ENCODE assay signal across 11 mouse cellular contexts in genomic region chr13:54748721-54749060, GRCm38 (mm10). TPM values are rescaled to one million over a fixed set of nuclear protein-coding genes. Genes with fewer than 3 reads are reported as not detected.
A peak's percentile ranks its signal among the peaks of the same experiment; 100 is the strongest.
DNase-seq lines count a peak whose midpoint lies in the region; ATAC-seq and TF ChIP-seq lines count a peak whose summit lies in the region.
"Had no signal": no experiment of that assay in that cellular context is flagged by ENCODE, and none has a peak within 500 bp of the region (broad histone marks: within the 10 kb centered on the region; RNA-seq: fewer than 3 reads in every experiment).

No protein-coding gene starts in this region.

- DNase-seq in kidney, postnatal 14 days: no peak
- DNase-seq in hindbrain, embryonic 14.5 days (ENCODE audit: low spot score): no peak
- DNase-seq in midbrain, postnatal 0 days (ENCODE audit: low spot score): no peak
- no peak for DNase-seq in lung, postnatal 4 days

- H3K4me1 ChIP-seq in kidney, embryonic 16.5 days (ENCODE audit: insufficient read depth, low read length): peaks cover 5% of the 10 kb centered on the region
- peaks cover 6% of the 10 kb centered on the region for H3K4me1 ChIP-seq in embryonic facial prominence, embryonic 13.5 days
- peaks cover 36% of the 10 kb centered on the region for H3K4me1 ChIP-seq in hindbrain, embryonic 14.5 days (replicated peaks; ENCODE audit: control insufficient read depth, insufficient read depth, low read length)
- peaks cover 18% of the 10 kb centered on the region for H3K4me1 ChIP-seq in midbrain, postnatal 0 days (ENCODE audit: insufficient read depth, low read length)

- no peak for TF ChIP-seq CTCF in midbrain, postnatal 0 days (IDR thresholded peaks at IDR 0.05)

- peak; percentile 33 for ATAC-seq in kidney, embryonic 16.5 days (ENCODE audit: low FRiP score, low TSS enrichment)
- 0 out of 2 replicates have a peak, but pooled peaks have one; percentile 23 for ATAC-seq in embryonic facial prominence, embryonic 13.5 days (ENCODE audit: insufficient number of reproducible peaks, insufficient read depth, low FRiP score, low TSS enrichment, low read depth)
- peak; percentile 29; the same call in 1 of the 2 replicates for ATAC-seq in hindbrain, embryonic 14.5 days (ENCODE audit: low FRiP score)
- ATAC-seq in midbrain, postnatal 0 days (ENCODE audit: low FRiP score): peak; percentile 36
- ATAC-seq in CD4-positive, CD25-positive, alpha-beta regulatory T cell, adult 4 months: no peak
- ATAC-seq in megakaryocyte, adult 5-6 weeks (ENCODE audit: poor library complexity, severe bottlenecking): no peak

- peak overlapping the region; percentile 57; the same call in 1 of the 2 replicates for H3K4me3 ChIP-seq in kidney, embryonic 16.5 days (ENCODE audit: low read length)
- H3K4me3 ChIP-seq in embryonic facial prominence, embryonic 13.5 days: peak overlapping the region; percentile 58; the same call in 1 of the 2 replicates
- H3K4me3 ChIP-seq in hindbrain, embryonic 14.5 days (replicated peaks; ENCODE audit: low read length): peak overlapping the region; percentile 74
- peak overlapping the region; percentile 65 for H3K4me3 ChIP-seq in midbrain, postnatal 0 days (ENCODE audit: low read depth, low read length)

- no peak overlapping the region for H3K27ac ChIP-seq in kidney, embryonic 16.5 days (ENCODE audit: low read length)
- no peak overlapping the region for H3K27ac ChIP-seq in embryonic facial prominence, embryonic 13.5 days
- peak overlapping the region; percentile 89 for H3K27ac ChIP-seq in hindbrain, embryonic 14.5 days
- peak overlapping the region; percentile 87 for H3K27ac ChIP-seq in midbrain, postnatal 0 days (ENCODE audit: low read depth, low read length)

- 46% methylated on average over 10 of the region's 10 CpGs for WGBS in kidney, embryonic 16.5 days
- WGBS in embryonic facial prominence, embryonic 13.5 days: 45% methylated on average over 10 of the region's 10 CpGs
- 21% methylated on average over 10 of the region's 10 CpGs for WGBS in hindbrain, embryonic 14.5 days
- WGBS in midbrain, postnatal 0 days: 23% methylated on average over 10 of the region's 10 CpGs

- no peaks in the 10 kb centered on the region for H3K36me3 ChIP-seq in kidney, embryonic 16.5 days (ENCODE audit: insufficient read depth, low read length)
- H3K36me3 ChIP-seq in embryonic facial prominence, embryonic 13.5 days: no peaks in the 10 kb centered on the region
- peaks cover 14% of the 10 kb centered on the region; the same call in 1 of the 2 replicates for H3K36me3 ChIP-seq in hindbrain, embryonic 14.5 days (replicated peaks; ENCODE audit: control insufficient read depth, insufficient read depth)
- H3K36me3 ChIP-seq in midbrain, postnatal 0 days (ENCODE audit: insufficient read depth, low read length): no peaks in the 10 kb centered on the region

- H3K4me2 ChIP-seq in kidney, embryonic 16.5 days (replicated peaks; ENCODE audit: low read depth, low read length): peak overlapping the region; percentile 95
- H3K4me2 ChIP-seq in embryonic facial prominence, embryonic 13.5 days: peak overlapping the region; percentile 91
- peak overlapping the region; percentile 71 for H3K4me2 ChIP-seq in hindbrain, embryonic 14.5 days (replicated peaks)
- H3K4me2 ChIP-seq in midbrain, postnatal 0 days (ENCODE audit: low read depth, low read length, poor library complexity, severe bottlenecking): peak overlapping the region; percentile 73

- peaks cover 35% of the 10 kb centered on the region for H3K27me3 ChIP-seq in kidney, embryonic 16.5 days (ENCODE audit: insufficient read depth, low read length)
- H3K27me3 ChIP-seq in embryonic facial prominence, embryonic 13.5 days: peaks cover 59% of the 10 kb centered on the region
- peaks cover 12% of the 10 kb centered on the region for H3K27me3 ChIP-seq in hindbrain, embryonic 14.5 days (ENCODE audit: control insufficient read depth, insufficient read depth, low read length)
- H3K27me3 ChIP-seq in midbrain, postnatal 0 days (ENCODE audit: insufficient read depth, low read length): no peaks in the 10 kb centered on the region

- H3K9me3 ChIP-seq in kidney, embryonic 16.5 days (ENCODE audit: low read length): no peaks in the 10 kb centered on the region
- no peaks in the 10 kb centered on the region for H3K9me3 ChIP-seq in embryonic facial prominence, embryonic 13.5 days
- H3K9me3 ChIP-seq in hindbrain, embryonic 14.5 days (ENCODE audit: control insufficient read depth, low read length): no peaks in the 10 kb centered on the region
- no peaks in the 10 kb centered on the region for H3K9me3 ChIP-seq in midbrain, postnatal 0 days (ENCODE audit: low read length)

- H3K9ac ChIP-seq in kidney, embryonic 16.5 days (replicated peaks; ENCODE audit: low read length): no peak overlapping the region
- H3K9ac ChIP-seq in embryonic facial prominence, embryonic 13.5 days: no peak overlapping the region
- H3K9ac ChIP-seq in hindbrain, embryonic 14.5 days: peak overlapping the region; percentile 85
- peak overlapping the region; percentile 84 for H3K9ac ChIP-seq in midbrain, postnatal 0 days (replicated peaks; ENCODE audit: low read length, poor library complexity, severe bottlenecking)

RNA-seq across cellular contexts. Expression of gene Gprin1, which starts 1.0 kb away (rescaled TPM):
- polyA plus RNA-seq in kidney, embryonic 16.5 days (2015; fragmentation: Nextera tagmentation; extraction: Ambion mirVana): 0.06 and 0.09 TPM in 2 replicates
- polyA plus RNA-seq in embryonic facial prominence, embryonic 13.5 days (2015; fragmentation: Nextera tagmentation; extraction: Ambion mirVana): 0.44 and 0.46 TPM in 2 replicates
- 23.5 and 31.6 TPM in 2 replicates for polyA plus RNA-seq in hindbrain, embryonic 14.5 days (2014; fragmentation: Nextera tagmentation; extraction: Ambion mirVana)
- 167 and 170 TPM in 2 replicates for total RNA-seq in midbrain, postnatal 0 days (2014; rRNA removed)
- polyA plus RNA-seq in midbrain, postnatal 0 days (2015; fragmentation: Nextera tagmentation; extraction: Ambion mirVana): 21.7 and 23.0 TPM in 2 replicates
- polyA plus RNA-seq in CD4-positive, CD25-positive, alpha-beta regulatory T cell, adult 4 months (2017; shearing (Covaris generic)): not detected
- total RNA-seq in megakaryocyte, adult 5-6 weeks (2015): not detected in 2 replicates
- total RNA-seq in megakaryocyte, adult 5-6 weeks (2017): not detected in 2 replicates
- total RNA-seq: megakaryocyte progenitor cell, adult 5-6 weeks had no signal

RNA-seq across cellular contexts. Expression of gene Sncb, which starts 17.7 kb away (rescaled TPM):
- polyA plus RNA-seq in kidney, embryonic 16.5 days (2015; fragmentation: Nextera tagmentation; extraction: Ambion mirVana): not detected in 2 replicates
- 0.20 TPM in 1 of 2 replicates, not detected in the other for polyA plus RNA-seq in embryonic facial prominence, embryonic 13.5 days (2015; fragmentation: Nextera tagmentation; extraction: Ambion mirVana)
- 78.0 and 103 TPM in 2 replicates for polyA plus RNA-seq in hindbrain, embryonic 14.5 days (2014; fragmentation: Nextera tagmentation; extraction: Ambion mirVana)
- 84.6 and 90.6 TPM in 2 replicates for total RNA-seq in midbrain, postnatal 0 days (2014; rRNA removed)
- polyA plus RNA-seq in midbrain, postnatal 0 days (2015; fragmentation: Nextera tagmentation; extraction: Ambion mirVana): 213 and 233 TPM in 2 replicates
- 1 to 10 TPM in 1 of 2 experiments, under 1 TPM in 1; 0.30 to 1.1 TPM for polyA plus RNA-seq in CD4-positive, CD25-positive, alpha-beta regulatory T cell, adult 4 months (2017; shearing (Covaris generic))
- not detected in 2 replicates for total RNA-seq in megakaryocyte, adult 5-6 weeks (2015)
- not detected in 2 replicates for total RNA-seq in megakaryocyte, adult 5-6 weeks (2017)
- total RNA-seq: heart, postnatal 10 days; megakaryocyte progenitor cell, adult 5-6 weeks had no signal

RNA-seq across cellular contexts. Expression of gene Eif4e1b, which starts 35.1 kb away (rescaled TPM):
- not detected in 2 replicates for polyA plus RNA-seq in kidney, embryonic 16.5 days (2015; fragmentation: Nextera tagmentation; extraction: Ambion mirVana)
- polyA plus RNA-seq in embryonic facial prominence, embryonic 13.5 days (2015; fragmentation: Nextera tagmentation; extraction: Ambion mirVana): not detected in 2 replicates
- polyA plus RNA-seq in hindbrain, embryonic 14.5 days (2014; fragmentation: Nextera tagmentation; extraction: Ambion mirVana): not detected in 2 replicates
- not detected in 2 replicates for total RNA-seq in midbrain, postnatal 0 days (2014; rRNA removed)
- polyA plus RNA-seq in midbrain, postnatal 0 days (2015; fragmentation: Nextera tagmentation; extraction: Ambion mirVana): not detected in 2 replicates
- polyA plus RNA-seq in CD4-positive, CD25-positive, alpha-beta regulatory T cell, adult 4 months (2017; shearing (Covaris generic)): not detected
- total RNA-seq in megakaryocyte, adult 5-6 weeks (2015): not detected in 2 replicates
- not detected in 2 replicates for total RNA-seq in megakaryocyte, adult 5-6 weeks (2017)
- total RNA-seq: adrenal gland, adult 18-20 months; heart, postnatal 10 days; megakaryocyte progenitor cell, adult 5-6 weeks had no signal

RNA-seq across cellular contexts. Expression of gene Tspan17, which starts 40.5 kb away (rescaled TPM):
- polyA plus RNA-seq in kidney, embryonic 16.5 days (2015; fragmentation: Nextera tagmentation; extraction: Ambion mirVana): 12.6 and 14.3 TPM in 2 replicates
- polyA plus RNA-seq in embryonic facial prominence, embryonic 13.5 days (2015; fragmentation: Nextera tagmentation; extraction: Ambion mirVana): 7.5 and 7.6 TPM in 2 replicates
- 72.8 and 74.1 TPM in 2 replicates for polyA plus RNA-seq in hindbrain, embryonic 14.5 days (2014; fragmentation: Nextera tagmentation; extraction: Ambion mirVana)
- total RNA-seq in midbrain, postnatal 0 days (2014; rRNA removed): 43.4 and 58.1 TPM in 2 replicates
- polyA plus RNA-seq in midbrain, postnatal 0 days (2015; fragmentation: Nextera tagmentation; extraction: Ambion mirVana): 100 and 115 TPM in 2 replicates
- 1 to 10 TPM; 2.1 to 2.7 TPM for polyA plus RNA-seq in CD4-positive, CD25-positive, alpha-beta regulatory T cell, adult 4 months (2017; shearing (Covaris generic))
- 6.7 and 14.2 TPM in 2 replicates for total RNA-seq in megakaryocyte, adult 5-6 weeks (2015)
- total RNA-seq in megakaryocyte, adult 5-6 weeks (2017): 9.6 and 10.1 TPM in 2 replicates

RNA-seq across cellular contexts. Expression of gene Cdhr2, which starts 47.4 kb away (rescaled TPM):
- 8.6 TPM in 2 replicates for polyA plus RNA-seq in kidney, embryonic 16.5 days (2015; fragmentation: Nextera tagmentation; extraction: Ambion mirVana)
- 1.4 TPM in 1 of 2 replicates, not detected in the other for polyA plus RNA-seq in embryonic facial prominence, embryonic 13.5 days (2015; fragmentation: Nextera tagmentation; extraction: Ambion mirVana)
- polyA plus RNA-seq in hindbrain, embryonic 14.5 days (2014; fragmentation: Nextera tagmentation; extraction: Ambion mirVana): 0.14 and 0.16 TPM in 2 replicates
- 0.33 and 0.52 TPM in 2 replicates for total RNA-seq in midbrain, postnatal 0 days (2014; rRNA removed)
- polyA plus RNA-seq in midbrain, postnatal 0 days (2015; fragmentation: Nextera tagmentation; extraction: Ambion mirVana): 0.65 and 0.84 TPM in 2 replicates
- polyA plus RNA-seq in CD4-positive, CD25-positive, alpha-beta regulatory T cell, adult 4 months (2017; shearing (Covaris generic)): not detected
- not detected in 2 replicates for total RNA-seq in megakaryocyte, adult 5-6 weeks (2015)
- not detected in 2 replicates for total RNA-seq in megakaryocyte, adult 5-6 weeks (2017)
- total RNA-seq: heart, postnatal 10 days; megakaryocyte progenitor cell, adult 5-6 weeks had no signal

Comparison
In these comparisons a context has a peak if more than half of its experiments do, and no peak if none do; other contexts are left out.
1. ATAC-seq: peak in kidney, embryonic 16.5 days (single experiment), embryonic facial prominence, embryonic 13.5 days (single experiment), hindbrain, embryonic 14.5 days (single experiment) and midbrain, postnatal 0 days (single experiment); none in CD4-positive, CD25-positive, alpha-beta regulatory T cell, adult 4 months (single experiment) and megakaryocyte, adult 5-6 weeks (single experiment).
2. H3K27ac ChIP-seq: peak in hindbrain, embryonic 14.5 days (single experiment) and midbrain, postnatal 0 days (single experiment); none in kidney, embryonic 16.5 days (single experiment) and embryonic facial prominence, embryonic 13.5 days (single experiment).
3. H3K9ac ChIP-seq: peak in hindbrain, embryonic 14.5 days (single experiment) and midbrain, postnatal 0 days (single experiment); none in kidney, embryonic 16.5 days (single experiment) and embryonic facial prominence, embryonic 13.5 days (single experiment).
4. RNA of gene Gprin1, which starts 1.0 kb away (polyA plus RNA-seq): 23.5 to 31.6 TPM in hindbrain, embryonic 14.5 days and 21.7 to 23.0 TPM in midbrain, postnatal 0 days; 0.44 to 0.46 TPM in embryonic facial prominence, embryonic 13.5 days, 0.06 to 0.09 TPM in kidney, embryonic 16.5 days and not detected in CD4-positive, CD25-positive, alpha-beta regulatory T cell, adult 4 months; every median in the first group is over 10 times any median in the second.
5. RNA of gene Sncb, which starts 17.7 kb away (polyA plus RNA-seq): 213 to 233 TPM in midbrain, postnatal 0 days and 78.0 to 103 TPM in hindbrain, embryonic 14.5 days; 0.30 to 1.1 TPM in CD4-positive, CD25-positive, alpha-beta regulatory T cell, adult 4 months, 0.20 TPM in embryonic facial prominence, embryonic 13.5 days and not detected in kidney, embryonic 16.5 days; every median in the first group is over 10 times any median in the second.
6. Peak in every context shown above with its lines, with median percentiles within 50 percentile points of each other: H3K4me2 ChIP-seq and H3K4me3 ChIP-seq.